Mouse (Mus musculus) myocyte (in vitro differentiated cells): ENCODE data around the gene Olfr1419.

Experiments used
- POLR2A ChIP-seq: IDR thresholded peaks from one replicate; pipeline ENCODE4 v1.6.1; 2011; ENCODE audit warnings: low read depth, mild to moderate bottlenecking, control low read depth, moderate library complexity; ENCODE audit not compliant: insufficient read length
- TCF3 ChIP-seq: IDR thresholded peaks from one replicate; pipeline ENCODE4 v1.6.1; 2011; ENCODE audit warnings: low read depth, control low read depth; ENCODE audit not compliant: insufficient read length

DNA sequence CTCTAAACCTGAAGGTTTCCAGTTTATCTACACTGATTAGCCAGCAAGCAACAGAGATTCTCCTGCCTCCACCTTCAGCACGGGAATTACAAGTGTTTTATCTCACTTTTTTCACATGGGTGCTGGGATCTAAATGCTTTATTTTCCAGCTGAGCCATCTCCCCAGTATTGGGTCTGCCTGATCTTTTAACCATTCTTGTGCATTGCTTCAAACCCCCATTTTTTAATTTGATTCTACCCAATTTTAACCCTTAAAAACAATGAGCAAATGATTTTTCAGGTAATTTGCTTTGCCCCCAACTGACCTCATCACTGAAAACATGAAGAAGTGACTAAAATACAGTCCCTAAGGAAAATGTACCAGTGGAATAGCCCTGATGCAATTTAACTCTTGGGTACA is 11.4 kb upstream of the Olfr1419 start, which contains the start of gene Olfr1420:
- no peak for TF ChIP-seq TCF3
- no peak for TF ChIP-seq POLR2A
